Mouse (Mus musculus) stomach, embryonic 15.5 days (tissue): ENCODE measurements at regions not wholly inside any gene's neighbourhood (a gene's known extent, or its start where the extent isn't known, plus 50 kb on each side); places are given as distances from the start of the nearest gene placed in this dataset.

Experiments
- ATAC-seq: fragments of 200-750 bp; cut with Nextera tagmentation; 2 replicates; pipeline ENCODE4 v1.8.0; 2017; ENCODE audit warnings: low read depth, moderate number of reproducible peaks, moderate TSS enrichment; ENCODE audit not compliant: insufficient read depth, low FRiP score
- H3K27ac ChIP-seq: fragments of 300-500 bp; sonication (generic); 2 replicates; pipeline ENCODE4 v1.5.1; 2015; ENCODE audit warnings: mild to moderate bottlenecking, inconsistent platforms
- H3K27me3 ChIP-seq: fragments of 300-500 bp; sonication (generic); replicated peaks from 2 replicates; pipeline ENCODE4 v1.6.1; 2015; ENCODE audit warnings: inconsistent platforms
- H3K36me3 ChIP-seq: fragments of 300-500 bp; sonication (generic); 2 replicates; pipeline ENCODE4 v1.6.1; 2015; ENCODE audit warnings: inconsistent platforms
- H3K4me1 ChIP-seq: fragments of 300-500 bp; sonication (generic); 2 replicates; pipeline ENCODE4 v1.6.1; 2015; ENCODE audit warnings: inconsistent platforms
- H3K4me2 ChIP-seq: fragments of 300-500 bp; sonication (generic); 2 replicates; pipeline ENCODE4 v1.6.1; 2015; ENCODE audit warnings: mild to moderate bottlenecking, inconsistent platforms
- H3K4me3 ChIP-seq: fragments of 300-500 bp; sonication (generic); replicated peaks from 2 replicates; pipeline ENCODE4 v1.5.1; 2015; ENCODE audit warnings: inconsistent platforms
- H3K9ac ChIP-seq: fragments of 300-500 bp; sonication (generic); 2 replicates; pipeline ENCODE4 v1.6.1; 2015; ENCODE audit warnings: inconsistent platforms
- H3K9me3 ChIP-seq: fragments of 300-500 bp; sonication (generic); 2 replicates; pipeline ENCODE4 v1.6.1; 2016; ENCODE audit warnings: inconsistent platforms
- WGBS: fragments of 180-500 bp; shearing (Covaris S2); methylation state at CpG from one replicate; pipeline ENCODE4 v1.1.7; 2015; 5-methylcytosine and 5-hydroxymethylcytosine counted together

DNA sequence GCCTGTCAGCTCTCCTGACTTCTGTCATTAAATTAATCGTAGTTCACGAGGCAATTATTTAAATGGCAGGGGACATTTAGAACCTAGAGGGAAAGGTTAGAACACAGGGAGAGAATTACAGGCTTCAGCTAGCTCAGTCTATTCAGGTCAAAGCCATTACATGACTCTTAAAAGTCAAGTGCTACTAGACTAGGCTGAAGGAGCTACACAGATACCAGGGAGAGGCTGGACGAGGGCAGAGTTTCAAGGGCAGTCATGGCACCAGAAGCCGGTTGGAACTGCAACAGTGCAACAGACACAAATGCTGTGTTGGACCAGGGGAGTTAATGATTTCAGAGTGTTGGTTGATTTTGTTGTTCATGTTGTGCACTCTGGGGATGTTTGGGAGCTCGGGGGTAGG is 254.5 kb downstream of the Hhipl2 start:
- Histone ChIP-seq H3K9ac (no peak overlapping the region), H3K9me3 (no peaks in the 10 kb centered on the region), H3K27ac (no peak overlapping the region), H3K4me3 (no peak overlapping the region), H3K27me3 (no peaks in the 10 kb centered on the region), H3K4me2 (no peak overlapping the region), H3K36me3 (no peaks in the 10 kb centered on the region), H3K4me1 (no peaks in the 10 kb centered on the region)
- 83% methylated on average over 5 of the region's 5 CpGs for WGBS
- no peak for ATAC-seq

DNA sequence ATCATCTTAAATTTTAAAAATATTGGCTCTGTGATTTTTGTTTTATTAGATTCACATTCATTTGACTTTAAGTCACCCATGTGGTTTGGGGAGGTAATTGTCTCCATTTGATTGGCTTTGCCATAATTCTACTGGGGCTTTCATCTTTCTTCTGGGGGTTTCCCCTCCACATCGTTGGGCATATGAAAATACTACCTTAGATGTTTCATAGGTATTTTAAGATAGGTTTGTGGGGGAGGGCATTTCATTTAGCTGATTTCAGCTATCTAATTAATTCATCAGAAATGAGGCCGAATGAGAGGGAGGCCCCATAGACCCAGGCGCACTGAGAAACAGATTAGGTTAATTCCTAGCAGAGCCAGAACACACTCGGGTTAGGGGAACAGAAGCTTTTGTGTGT is 259.6 kb downstream of the Hhipl2 start:
- no peak overlapping the region for H3K4me2 ChIP-seq
- 91% methylated on average over 4 of the region's 4 CpGs for WGBS
- no peaks in the 10 kb centered on the region for H3K27me3 ChIP-seq
- no peak overlapping the region for H3K27ac ChIP-seq
- no peak for ATAC-seq
- H3K36me3 ChIP-seq: no peaks in the 10 kb centered on the region
- no peak overlapping the region for H3K4me3 ChIP-seq
- H3K9me3 ChIP-seq: no peaks in the 10 kb centered on the region
- H3K4me1 ChIP-seq: no peaks in the 10 kb centered on the region
- H3K9ac ChIP-seq: no peak overlapping the region

DNA sequence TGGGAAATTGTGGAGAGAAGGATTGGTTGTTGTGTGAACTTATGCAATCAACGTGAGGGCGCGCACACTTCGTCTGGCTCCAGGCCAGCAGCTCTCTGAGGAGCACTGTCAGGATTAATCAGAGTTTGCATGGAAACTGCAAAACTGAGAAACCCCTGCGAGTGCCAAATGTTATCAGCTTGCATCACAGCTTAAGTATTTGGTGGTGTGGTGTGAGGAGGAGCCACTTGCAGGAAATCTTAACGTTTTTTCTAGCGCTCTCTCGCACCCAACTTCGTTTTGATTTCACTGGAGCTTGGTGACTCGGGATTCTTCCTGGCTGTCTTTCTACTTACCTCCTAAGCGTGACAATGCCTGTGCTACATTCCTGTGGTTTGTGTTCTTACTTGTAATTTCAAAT is 261.9 kb downstream of the Hhipl2 start:
- no peaks in the 10 kb centered on the region for H3K27me3 ChIP-seq
- ATAC-seq: no peak
- WGBS: 34% methylated on average over 11 of the region's 11 CpGs
- no peak overlapping the region for H3K4me2 ChIP-seq
- H3K4me3 ChIP-seq: no peak overlapping the region
- H3K27ac ChIP-seq: no peak overlapping the region; the same call in 1 of the 2 replicates
- no peak overlapping the region for H3K9ac ChIP-seq
- H3K9me3 ChIP-seq: no peaks in the 10 kb centered on the region
- H3K36me3 ChIP-seq: no peaks in the 10 kb centered on the region
- H3K4me1 ChIP-seq: no peaks in the 10 kb centered on the region

DNA sequence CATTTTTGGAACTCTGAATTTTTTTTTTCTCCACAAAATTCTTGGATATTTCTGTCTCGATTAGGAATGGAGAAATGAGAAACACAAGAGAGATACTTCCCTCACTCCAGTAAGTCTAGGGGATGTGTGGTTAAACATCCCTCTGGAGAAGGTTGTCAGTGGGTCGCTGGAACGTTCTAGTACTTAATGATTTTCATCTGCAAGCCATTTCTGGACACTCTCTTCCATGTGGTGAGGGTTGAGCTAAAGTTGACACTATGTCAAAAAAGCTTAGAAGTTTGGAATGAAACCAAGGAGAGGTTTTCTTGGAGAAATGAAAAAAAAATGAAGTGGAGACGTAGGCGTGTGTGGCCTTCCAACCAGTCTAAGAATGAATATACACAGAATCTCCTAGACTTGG is 268.0 kb downstream of the Hhipl2 start:
- 68% methylated on average over 5 of the region's 5 CpGs for WGBS
- no peaks in the 10 kb centered on the region for H3K9me3 ChIP-seq
- no peak overlapping the region for H3K4me3 ChIP-seq
- H3K36me3 ChIP-seq: no peaks in the 10 kb centered on the region
- H3K9ac ChIP-seq: no peak overlapping the region
- no peak overlapping the region for H3K4me2 ChIP-seq
- ATAC-seq: no peak
- H3K27ac ChIP-seq: no peak overlapping the region
- H3K27me3 ChIP-seq: no peaks in the 10 kb centered on the region
- no peaks in the 10 kb centered on the region for H3K4me1 ChIP-seq

DNA sequence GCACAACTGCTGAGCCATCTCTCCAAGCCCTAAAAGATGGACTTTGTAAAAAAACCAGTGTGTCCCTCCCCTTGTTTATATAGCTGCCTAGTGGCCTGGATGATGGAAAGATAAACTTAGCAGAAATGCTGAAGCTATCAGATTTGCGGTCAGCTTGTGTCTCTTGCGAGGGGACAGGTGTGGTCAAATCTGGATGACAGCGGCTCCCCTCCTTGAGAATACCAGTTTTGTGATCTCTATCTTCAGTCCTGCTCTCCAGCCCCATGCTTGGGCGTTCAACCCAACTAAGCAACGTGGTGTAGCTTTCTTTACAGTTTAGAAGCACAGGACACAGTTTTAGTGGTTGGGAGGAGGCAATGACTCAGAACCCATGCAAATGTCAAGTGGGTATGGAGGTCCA is 274.7 kb downstream of the Hhipl2 start:
- Histone ChIP-seq H3K9ac (no peak overlapping the region), H3K4me3 (no peak overlapping the region), H3K27me3 (no peaks in the 10 kb centered on the region), H3K27ac (no peak overlapping the region), H3K36me3 (no peaks in the 10 kb centered on the region), H3K4me2 (no peak overlapping the region), H3K4me1 (no peaks in the 10 kb centered on the region), H3K9me3 (no peaks in the 10 kb centered on the region)
- ATAC-seq: no peak
- 74% methylated on average over 5 of the region's 5 CpGs for WGBS

DNA sequence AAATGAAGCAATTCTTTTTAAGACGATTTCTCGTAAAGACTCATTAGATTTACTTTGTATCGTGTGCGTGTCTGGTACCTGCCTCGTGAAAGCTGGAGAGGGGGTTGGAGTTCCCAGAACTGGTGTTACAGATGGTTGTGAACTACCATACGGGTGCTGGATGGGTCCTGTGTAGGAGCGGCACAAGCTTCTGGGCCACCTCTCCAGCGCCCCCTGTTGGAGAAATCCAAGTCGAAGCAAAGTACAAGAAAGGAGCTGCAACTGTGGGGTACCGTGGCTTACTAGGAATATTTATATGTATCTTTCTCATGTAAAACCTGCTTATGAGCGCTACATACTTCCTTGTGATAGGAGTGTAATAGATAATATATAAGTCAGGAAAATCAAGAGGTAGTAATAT is 281.3 kb downstream of the Hhipl2 start:
- Histone ChIP-seq H3K4me3 (no peak overlapping the region), H3K36me3 (no peaks in the 10 kb centered on the region), H3K4me2 (no peak overlapping the region), H3K27ac (no peak overlapping the region), H3K9me3 (no peaks in the 10 kb centered on the region), H3K4me1 (no peaks in the 10 kb centered on the region), H3K9ac (no peak overlapping the region), H3K27me3 (no peaks in the 10 kb centered on the region)
- ATAC-seq: no peak
- 81% methylated on average over 11 of the region's 11 CpGs for WGBS

DNA sequence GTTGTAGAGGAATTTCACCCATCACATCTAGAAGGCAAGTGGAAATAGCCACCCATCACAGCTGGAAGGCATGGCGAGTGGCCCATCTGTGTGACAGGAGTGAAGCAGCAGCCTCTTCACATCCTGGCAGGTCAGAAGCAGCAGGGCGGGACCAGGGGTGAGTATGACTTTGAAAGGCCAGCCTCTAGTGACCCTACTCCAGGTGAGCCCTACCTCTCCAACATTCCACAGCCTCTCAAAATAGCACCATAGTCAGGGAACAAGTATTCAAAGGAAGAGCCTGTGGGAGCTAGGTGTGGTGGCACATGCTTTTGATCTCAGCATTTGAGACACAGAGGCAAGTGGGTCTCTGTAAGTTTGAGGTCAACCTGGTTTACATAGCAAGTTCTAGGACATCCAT is 284.9 kb downstream of the Hhipl2 start:
- WGBS: 86% methylated on average over 2 of the region's 2 CpGs
- no peak for ATAC-seq
- Histone ChIP-seq H3K27ac (no peak overlapping the region), H3K4me1 (no peaks in the 10 kb centered on the region), H3K9ac (no peak overlapping the region), H3K36me3 (no peaks in the 10 kb centered on the region), H3K4me2 (no peak overlapping the region), H3K27me3 (no peaks in the 10 kb centered on the region), H3K9me3 (no peaks in the 10 kb centered on the region), H3K4me3 (no peak overlapping the region)

DNA sequence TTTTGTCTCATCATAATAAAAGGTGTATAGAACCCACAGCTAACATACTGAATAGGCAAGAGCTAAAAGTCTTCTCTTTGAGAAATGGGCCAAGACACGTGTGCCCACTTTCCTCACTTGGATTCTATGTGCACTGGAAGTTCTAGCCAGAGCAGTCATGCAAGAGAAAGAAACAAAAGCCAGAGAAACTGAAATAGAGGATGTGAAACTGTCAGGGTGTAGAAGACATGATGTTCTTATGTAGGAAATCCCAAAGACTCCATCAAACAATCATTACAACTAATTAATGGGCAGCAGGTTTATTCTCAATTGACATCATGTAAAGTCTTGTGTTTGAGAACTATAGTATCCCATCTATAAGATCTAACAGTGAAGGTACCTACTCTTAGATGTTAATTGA is 294.9 kb downstream of the Hhipl2 start:
- H3K27me3 ChIP-seq: no peaks in the 10 kb centered on the region
- no peak overlapping the region for H3K9ac ChIP-seq
- H3K36me3 ChIP-seq: no peaks in the 10 kb centered on the region
- H3K27ac ChIP-seq: no peak overlapping the region
- no peak overlapping the region for H3K4me2 ChIP-seq
- H3K4me3 ChIP-seq: no peak overlapping the region
- ATAC-seq: no peak
- H3K4me1 ChIP-seq: no peaks in the 10 kb centered on the region
- H3K9me3 ChIP-seq: no peaks in the 10 kb centered on the region
- WGBS: 73% methylated on average over 1 of the region's 1 CpGs

DNA sequence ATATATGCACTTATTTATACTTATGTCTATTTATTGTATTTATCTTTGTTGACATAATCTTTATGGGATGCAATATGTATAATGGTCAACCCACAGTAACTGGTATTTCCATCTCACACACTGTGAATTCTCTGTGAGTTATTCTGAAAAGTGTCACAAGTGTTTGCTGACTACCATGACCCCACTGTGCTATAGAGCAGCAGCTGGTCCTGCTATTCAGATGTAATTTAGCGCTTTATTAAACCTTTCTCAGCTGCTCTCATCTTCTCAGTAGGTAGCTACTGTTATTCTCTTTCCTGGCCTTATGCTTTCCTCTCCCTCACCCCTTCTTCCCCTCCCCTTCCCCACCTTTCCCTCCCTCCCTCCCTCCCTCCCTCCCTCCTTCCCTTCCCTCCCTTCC is 296.0 kb upstream of the Dusp10 start:
- no peak overlapping the region for H3K27ac ChIP-seq
- H3K4me1 ChIP-seq: no peaks in the 10 kb centered on the region
- H3K4me2 ChIP-seq: no peak overlapping the region
- no peaks in the 10 kb centered on the region for H3K36me3 ChIP-seq
- WGBS: 90% methylated on average over 1 of the region's 1 CpGs
- no peak overlapping the region for H3K9ac ChIP-seq
- ATAC-seq: no peak
- H3K4me3 ChIP-seq: no peak overlapping the region
- no peaks in the 10 kb centered on the region for H3K9me3 ChIP-seq
- H3K27me3 ChIP-seq: no peaks in the 10 kb centered on the region

DNA sequence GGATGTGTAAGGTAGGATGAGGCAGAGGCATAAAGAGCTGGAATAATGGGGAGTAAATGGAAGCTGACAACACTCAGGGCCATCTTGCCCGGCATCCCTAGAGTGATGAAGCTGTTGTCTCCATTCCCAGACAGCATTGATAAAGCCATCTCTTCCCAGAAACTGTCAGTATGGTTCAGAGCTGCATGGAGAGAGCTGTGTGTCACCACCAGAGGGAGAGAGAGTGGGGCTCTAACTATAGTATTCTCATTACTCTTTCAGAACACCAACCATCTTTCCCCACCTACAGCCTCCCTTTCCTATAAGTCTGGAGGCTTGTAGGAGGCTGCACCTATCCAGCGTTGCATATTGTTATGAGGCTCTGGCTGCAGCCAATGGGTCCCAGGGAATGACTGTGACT is 264.0 kb upstream of the Dusp10 start:
- no peaks in the 10 kb centered on the region for H3K36me3 ChIP-seq
- no peak overlapping the region for H3K4me2 ChIP-seq
- no peak overlapping the region for H3K9ac ChIP-seq
- no peaks in the 10 kb centered on the region for H3K27me3 ChIP-seq
- H3K4me1 ChIP-seq: no peaks in the 10 kb centered on the region
- ATAC-seq: no peak
- H3K4me3 ChIP-seq: no peak overlapping the region
- no peak overlapping the region for H3K27ac ChIP-seq
- WGBS: 67% methylated on average over 2 of the region's 2 CpGs
- H3K9me3 ChIP-seq: no peaks in the 10 kb centered on the region

DNA sequence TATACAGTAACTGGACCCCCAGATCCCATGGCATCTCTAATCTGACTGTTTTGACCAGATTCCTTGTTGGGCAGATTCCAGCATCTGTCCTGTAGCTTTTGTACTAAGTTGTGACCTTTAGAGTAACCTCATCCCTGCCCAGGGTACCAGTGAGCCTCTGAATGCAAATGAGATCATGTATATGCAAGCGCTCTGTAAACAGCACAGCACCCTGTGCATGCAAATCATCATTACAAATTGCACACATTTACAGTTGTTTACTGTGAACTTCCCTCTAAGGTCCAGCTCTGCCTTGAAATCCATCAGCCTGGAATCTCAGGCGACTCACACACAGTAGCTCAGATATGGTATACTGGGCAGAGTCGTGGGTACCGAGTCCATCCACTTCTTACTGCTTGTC is 258.6 kb upstream of the Dusp10 start:
- H3K27ac ChIP-seq: no peak overlapping the region
- no peak overlapping the region for H3K4me3 ChIP-seq
- no peak overlapping the region for H3K9ac ChIP-seq
- H3K27me3 ChIP-seq: no peaks in the 10 kb centered on the region
- no peak overlapping the region for H3K4me2 ChIP-seq
- 77% methylated on average over 4 of the region's 4 CpGs for WGBS
- H3K4me1 ChIP-seq: no peaks in the 10 kb centered on the region
- no peak for ATAC-seq
- no peaks in the 10 kb centered on the region for H3K9me3 ChIP-seq
- H3K36me3 ChIP-seq: no peaks in the 10 kb centered on the region

DNA sequence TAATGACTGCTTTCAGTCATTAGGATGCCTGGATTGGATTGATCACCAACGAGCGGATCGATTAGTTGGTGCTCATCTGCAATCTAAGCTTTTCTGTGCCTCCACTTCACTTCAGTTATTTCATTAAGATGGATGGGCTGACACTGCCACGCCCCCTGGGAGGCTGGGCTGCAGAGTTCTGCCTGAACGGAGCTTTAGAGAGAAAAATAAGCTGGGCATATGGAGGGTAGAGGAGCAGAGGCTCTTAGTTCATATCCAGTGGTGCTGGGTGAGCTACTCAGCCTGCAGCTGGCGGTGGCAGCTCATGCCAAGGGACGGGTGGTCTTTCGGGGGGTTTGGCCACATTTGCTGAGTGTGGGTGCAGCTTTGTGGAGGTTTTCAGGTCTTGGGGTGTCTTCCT is 256.4 kb upstream of the Dusp10 start:
- Histone ChIP-seq H3K36me3 (no peaks in the 10 kb centered on the region), H3K27ac (no peak overlapping the region), H3K27me3 (no peaks in the 10 kb centered on the region), H3K4me3 (no peak overlapping the region), H3K9me3 (no peaks in the 10 kb centered on the region), H3K4me1 (no peaks in the 10 kb centered on the region), H3K4me2 (no peak overlapping the region), H3K9ac (no peak overlapping the region)
- ATAC-seq: no peak
- WGBS: 57% methylated on average over 8 of the region's 8 CpGs

DNA sequence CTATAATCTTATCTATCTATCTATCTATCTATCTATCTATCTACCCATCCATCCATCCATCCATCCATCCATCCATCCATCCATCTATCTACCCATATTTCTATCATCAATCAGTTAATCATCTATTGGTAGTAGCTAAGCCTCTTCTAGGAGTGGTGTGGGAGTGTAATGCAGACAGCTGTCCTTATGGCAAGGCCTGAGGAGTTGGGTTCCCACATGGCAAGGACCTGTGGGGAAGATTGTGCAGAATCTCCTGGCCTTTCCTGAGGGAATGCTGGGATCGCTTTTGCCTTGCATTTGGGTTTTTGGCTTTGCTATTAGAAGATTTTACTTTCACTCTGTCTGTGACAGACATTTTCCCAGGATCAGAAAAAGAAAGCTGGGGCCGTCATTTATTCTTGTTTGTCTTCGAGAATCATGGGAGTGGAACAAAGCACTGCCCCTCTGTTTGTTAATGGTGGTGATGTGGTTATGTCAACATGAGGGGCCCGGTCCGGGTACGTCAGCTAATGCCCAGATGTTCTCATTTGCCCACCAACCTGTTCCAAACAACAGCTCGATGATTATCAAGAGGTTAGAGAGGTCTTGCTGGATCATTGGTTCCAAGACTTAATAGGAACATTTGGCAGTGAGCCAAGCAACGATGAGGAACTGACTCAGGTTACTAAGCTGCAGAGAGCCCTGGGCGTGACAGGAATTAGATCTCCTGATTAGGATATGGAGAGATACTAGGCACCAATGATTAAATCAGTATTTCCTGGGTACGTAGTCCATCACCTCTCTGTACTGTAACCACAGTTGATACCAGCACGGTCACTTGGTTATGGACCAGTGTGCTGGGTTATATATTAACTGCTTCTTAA is 249.0 kb upstream of the Dusp10 start:
- Histone ChIP-seq H3K9me3 (no peaks in the 10 kb centered on the region), H3K36me3 (no peaks in the 10 kb centered on the region), H3K4me2 (peak overlapping the region; percentile 22; the same call in 1 of the 2 replicates), H3K27me3 (no peaks in the 10 kb centered on the region), H3K4me1 (no peaks in the 10 kb centered on the region), H3K27ac (peak overlapping the region; percentile 4; the same call in 1 of the 2 replicates), H3K4me3 (no peak overlapping the region), H3K9ac (no peak overlapping the region)
- ATAC-seq: peak; percentile 89
- WGBS: 54% methylated on average over 11 of the region's 11 CpGs
